Mouse (Mus musculus): ENCODE data around the gene Arhgdia. TPM values are rescaled to one million over a fixed set of nuclear protein-coding genes. Genes with fewer than 3 reads are reported as not detected.

The Arhgdia gene
- total and polyA plus RNA-seq, 2 experiments: 14.9 to 188 TPM

GRCm38 (mm10) chr11:120622805-120623204 is 41.4 kb upstream of the Arhgdia start:
- no peak for DNase-seq (ENCODE audit: extremely low read depth, low read depth, low spot score)
- Histone ChIP-seq H3K79me2 (ENCODE audit: control insufficient read depth, insufficient read depth, low read length) (peaks cover 9% of the 10 kb centered on the region; the same call in 1 of the 2 replicates), H3K4me1 (ENCODE audit: control insufficient read depth, insufficient read depth, low read length) (peaks cover 24% of the 10 kb centered on the region), H3K9ac (ENCODE audit: low read depth, low read length) (no peak overlapping the region), H3K27me3 (ENCODE audit: control insufficient read depth, insufficient read depth, low read length) (no peaks in the 10 kb centered on the region), H3K4me3 (ENCODE audit: insufficient read depth, low read depth, low read length) (no peak overlapping the region), H3K36me3 (ENCODE audit: control insufficient read depth, insufficient read depth, low read length) (peaks cover 24% of the 10 kb centered on the region; the same call in 1 of the 2 replicates), H3K27ac (replicated peaks; ENCODE audit: insufficient read depth, low read depth, low read length) (no peak overlapping the region)
- no peak for TF ChIP-seq CTCF (IDR thresholded peaks at IDR 0.05; ENCODE audit: low read depth, low read length)
- no peak for TF ChIP-seq POLR2A (IDR thresholded peaks at IDR 0.05; ENCODE audit: extremely low read depth, insufficient read depth, low read length)
- WGBS: 89% methylated on average over 6 of the region's 6 CpGs

DNA sequence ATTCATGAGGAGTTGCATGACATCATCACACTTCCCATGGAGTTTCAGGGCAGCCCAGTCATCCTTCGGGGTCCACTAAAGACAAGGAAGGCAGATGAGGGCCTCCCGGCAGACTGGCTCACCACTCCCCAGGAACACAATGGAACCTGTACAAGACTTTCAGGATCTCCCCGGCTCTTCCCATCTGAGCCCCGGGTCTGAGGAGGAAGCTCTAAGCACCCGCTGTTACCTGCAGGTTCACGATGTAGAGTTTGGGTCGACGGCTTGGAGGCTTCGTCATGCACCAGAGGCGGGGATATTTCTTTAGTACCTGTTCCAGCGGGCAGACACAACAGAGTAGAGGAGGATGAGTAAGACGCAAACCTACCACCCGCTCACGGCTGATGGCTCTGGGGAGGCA is 38.8 kb upstream of the Arhgdia start:
- no peak overlapping the region for H3K27ac ChIP-seq (replicated peaks; ENCODE audit: insufficient read depth, low read depth, low read length)
- no peak overlapping the region for H3K4me3 ChIP-seq (ENCODE audit: insufficient read depth, low read depth, low read length)
- peaks cover 28% of the 10 kb centered on the region for H3K79me2 ChIP-seq (ENCODE audit: control insufficient read depth, insufficient read depth, low read length)
- peaks cover 24% of the 10 kb centered on the region; the same call in 1 of the 2 replicates for H3K36me3 ChIP-seq (ENCODE audit: control insufficient read depth, insufficient read depth, low read length)
- no peaks in the 10 kb centered on the region for H3K27me3 ChIP-seq (ENCODE audit: control insufficient read depth, insufficient read depth, low read length)
- DNase-seq (ENCODE audit: extremely low read depth, low read depth, low spot score): no peak
- no peak overlapping the region for H3K9ac ChIP-seq (ENCODE audit: low read depth, low read length)
- peaks cover 18% of the 10 kb centered on the region for H3K4me1 ChIP-seq (ENCODE audit: control insufficient read depth, insufficient read depth, low read length)
- TF ChIP-seq CTCF (IDR thresholded peaks at IDR 0.05; ENCODE audit: low read depth, low read length) (no peak), POLR2A (IDR thresholded peaks at IDR 0.05; ENCODE audit: extremely low read depth, insufficient read depth, low read length) (no peak)
- 94% methylated on average over 14 of the region's 14 CpGs for WGBS

DNA sequence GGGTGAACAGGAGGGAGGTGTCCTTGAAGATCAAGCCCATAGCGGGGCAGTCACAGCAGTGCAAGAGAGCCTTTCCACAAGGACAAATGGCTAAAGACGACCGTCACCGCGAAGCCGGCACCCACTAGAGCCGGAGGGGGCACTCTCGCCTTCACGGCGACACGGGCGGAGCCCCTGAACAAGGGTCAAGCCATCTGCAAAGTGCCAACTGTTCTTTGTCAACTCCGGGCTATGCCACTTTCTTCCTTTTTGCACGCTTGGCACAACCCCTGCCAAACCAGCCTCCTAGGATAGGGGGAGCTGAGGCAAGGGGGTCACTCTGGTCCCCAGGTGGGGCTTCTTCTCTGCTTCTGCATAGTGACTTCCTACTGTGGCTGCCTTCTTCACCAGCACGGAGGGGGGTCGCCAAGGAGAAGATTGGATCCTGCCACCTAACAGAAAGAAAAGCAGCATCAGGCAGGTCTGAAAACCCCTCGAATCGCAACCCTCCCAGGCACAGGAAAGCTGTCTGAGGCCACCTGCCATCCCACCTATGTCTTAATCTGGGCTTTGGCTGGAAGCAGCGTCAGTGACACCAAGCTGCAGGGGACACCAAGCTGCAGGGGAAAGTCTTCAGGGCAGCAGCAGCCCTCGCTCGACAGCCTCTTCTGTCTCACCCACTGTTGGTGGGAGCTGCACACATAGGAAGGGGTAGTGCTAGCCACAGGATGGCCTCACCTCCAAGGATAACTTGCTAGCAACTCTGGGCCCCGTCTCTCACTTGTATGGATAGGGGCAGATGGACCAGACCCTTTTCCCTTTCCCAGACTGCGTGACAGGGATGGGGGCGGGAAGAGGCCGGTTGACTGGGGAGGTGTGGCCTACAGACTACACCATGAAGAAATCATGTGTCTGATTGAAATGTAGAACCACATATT is 37.5 kb upstream of the Arhgdia start:
- Histone ChIP-seq H3K9ac (ENCODE audit: low read depth, low read length) (peak overlapping the region; percentile 28; the same call in 1 of the 2 replicates), H3K27ac (replicated peaks; ENCODE audit: insufficient read depth, low read depth, low read length) (peak overlapping the region; percentile 74), H3K79me2 (ENCODE audit: control insufficient read depth, insufficient read depth, low read length) (peaks cover 30% of the 10 kb centered on the region), H3K4me1 (ENCODE audit: control insufficient read depth, insufficient read depth, low read length) (peaks cover 22% of the 10 kb centered on the region), H3K36me3 (ENCODE audit: control insufficient read depth, insufficient read depth, low read length) (peaks cover 33% of the 10 kb centered on the region), H3K4me3 (ENCODE audit: insufficient read depth, low read depth, low read length) (no peak overlapping the region), H3K27me3 (ENCODE audit: control insufficient read depth, insufficient read depth, low read length) (no peaks in the 10 kb centered on the region)
- TF ChIP-seq CTCF (IDR thresholded peaks at IDR 0.05; ENCODE audit: low read depth, low read length) (no peak), POLR2A (IDR thresholded peaks at IDR 0.05; ENCODE audit: extremely low read depth, insufficient read depth, low read length) (no peak)
- 87% methylated on average over 25 of the region's 25 CpGs for WGBS
- peak; percentile 33 for DNase-seq (ENCODE audit: extremely low read depth, low read depth, low spot score)

- TF ChIP-seq CTCF (IDR thresholded peaks at IDR 0.05; ENCODE audit: low read depth, low read length) (no peak), POLR2A (IDR thresholded peaks at IDR 0.05; ENCODE audit: extremely low read depth, insufficient read depth, low read length) (peak; percentile 97)
- Histone ChIP-seq H3K9ac (ENCODE audit: low read depth, low read length) (peak within 1 kb of the TSS; percentile 100), H3K27me3 (ENCODE audit: control insufficient read depth, insufficient read depth, low read length) (no peaks in the 10 kb centered on the region), H3K4me3 (ENCODE audit: insufficient read depth, low read depth, low read length) (peak within 1 kb of the TSS; percentile 99), H3K36me3 (ENCODE audit: control insufficient read depth, insufficient read depth, low read length) (peaks cover 34% of the 10 kb centered on the region), H3K27ac (replicated peaks; ENCODE audit: insufficient read depth, low read depth, low read length) (peak within 1 kb of the TSS; percentile 100), H3K4me1 (ENCODE audit: control insufficient read depth, insufficient read depth, low read length) (peaks cover 24% of the 10 kb centered on the region), H3K79me2 (ENCODE audit: control insufficient read depth, insufficient read depth, low read length) (peaks cover 21% of the 10 kb centered on the region)
- DNase-seq (ENCODE audit: extremely low read depth, low read depth, low spot score): peak; percentile 86
- under 1% methylated on average over 56 of the region's 56 CpGs for WGBS
Measured at GRCm38 (mm10) chr11:120617519-120618112, 36.2 kb upstream of the Arhgdia start, which contains the start of gene Pcyt2. Gene Pcyt2 (minus strand): TSS chr11:120617936.

- Histone ChIP-seq H3K36me3 (ENCODE audit: control insufficient read depth, insufficient read depth, low read length) (peaks cover 36% of the 10 kb centered on the region), H3K27ac (replicated peaks; ENCODE audit: insufficient read depth, low read depth, low read length) (peak overlapping the region; percentile 100), H3K79me2 (ENCODE audit: control insufficient read depth, insufficient read depth, low read length) (peaks cover 21% of the 10 kb centered on the region), H3K4me1 (ENCODE audit: control insufficient read depth, insufficient read depth, low read length) (peaks cover 24% of the 10 kb centered on the region), H3K4me3 (ENCODE audit: insufficient read depth, low read depth, low read length) (peak overlapping the region; percentile 99), H3K27me3 (ENCODE audit: control insufficient read depth, insufficient read depth, low read length) (no peaks in the 10 kb centered on the region), H3K9ac (ENCODE audit: low read depth, low read length) (peak overlapping the region; percentile 100)
- 0 out of 2 replicates have a peak, but pooled peaks have one; percentile 38 for TF ChIP-seq POLR2A (IDR thresholded peaks at IDR 0.05; ENCODE audit: extremely low read depth, insufficient read depth, low read length)
- no peak for TF ChIP-seq CTCF (IDR thresholded peaks at IDR 0.05; ENCODE audit: low read depth, low read length)
- 24% methylated on average over 4 of the region's 4 CpGs for WGBS
- DNase-seq (ENCODE audit: extremely low read depth, low read depth, low spot score): peak; percentile 95
Measured at GRCm38 (mm10) chr11:120616617-120617294, 35.3 kb upstream of the Arhgdia start.
